ENCODE assay signal across 25 mouse cellular contexts in genomic region chr2:93747538-93748126, GRCm38 (mm10).
DNase-seq lines count a peak whose midpoint lies in the region; ATAC-seq lines count a peak whose summit lies in the region.
"Had no signal": no experiment of that assay in that cellular context is flagged by ENCODE, and none has a peak within 500 bp of the region (broad histone marks: within the 10 kb centered on the region; RNA-seq: fewer than 3 reads in every experiment).

No protein-coding gene starts in this region.

- no peaks in the 10 kb centered on the region for H3K27me3 ChIP-seq in kidney, embryonic 16.5 days (ENCODE audit: insufficient read depth, low read length)
- H3K27me3 ChIP-seq in limb, embryonic 10.5 days (ENCODE audit: low read depth, poor library complexity, severe bottlenecking), result no peaks in the 10 kb centered on the region
- H3K27me3 ChIP-seq: embryonic facial prominence, embryonic 15.5 days; heart, embryonic 15.5 days; Patski had no signal

- peak; percentile 59 for DNase-seq in gastrocnemius, adult 18-20 months (ENCODE audit: low spot score)
- DNase-seq in gastrocnemius, postnatal 25 days, result no peak
- no peak for DNase-seq in kidney, postnatal 10 days
- peak; percentile 68 for DNase-seq in brain, adult 2 months (ENCODE audit: low read depth, low spot score)
- no peak for DNase-seq in limb, embryonic 10.5 days (ENCODE audit: low spot score)
- no peak for DNase-seq in embryo, embryonic 11 days
- no peak for DNase-seq in urinary bladder, postnatal 36 days (ENCODE audit: low spot score in 2 of 2)
- DNase-seq: adrenal gland, postnatal 14 days; cerebellum, adult 18-20 months; cerebellum, adult 9-11 months; cerebellum, postnatal 36 days; gastrocnemius, postnatal 36 days; heart, adult 18-20 months; heart, postnatal 14 days had no signal

- peaks cover 20% of the 10 kb centered on the region for H3K4me1 ChIP-seq in kidney, embryonic 16.5 days (ENCODE audit: insufficient read depth, low read length)
- peaks cover 67% of the 10 kb centered on the region for H3K4me1 ChIP-seq in limb, embryonic 10.5 days

- peak; percentile 46; the same call in 1 of the 2 replicates for ATAC-seq in kidney, embryonic 16.5 days (ENCODE audit: low FRiP score, low TSS enrichment)
- ATAC-seq: activated CD4-positive, CD25-positive, alpha-beta regulatory T cell, adult 4 months; forebrain, embryonic 14.5 days; Patski had no signal

- no peaks in the 10 kb centered on the region for H3K36me3 ChIP-seq in kidney, embryonic 16.5 days (ENCODE audit: insufficient read depth, low read length)
- no peaks in the 10 kb centered on the region for H3K36me3 ChIP-seq in limb, embryonic 10.5 days
- H3K36me3 ChIP-seq: embryonic facial prominence, embryonic 15.5 days; forebrain, embryonic 10.5 days; heart, embryonic 15.5 days; hindbrain, embryonic 10.5 days had no signal

- no peaks in the 10 kb centered on the region for H3K9me3 ChIP-seq in kidney, embryonic 16.5 days (ENCODE audit: low read length)
- no peaks in the 10 kb centered on the region for H3K9me3 ChIP-seq in limb, embryonic 10.5 days (replicated peaks)
- H3K9me3 ChIP-seq: embryonic facial prominence, embryonic 15.5 days; forebrain, embryonic 10.5 days; heart, embryonic 15.5 days; hindbrain, embryonic 10.5 days had no signal

- H3K4me3 ChIP-seq in kidney, embryonic 16.5 days (ENCODE audit: low read length), result no peak overlapping the region
- no peak overlapping the region for H3K4me3 ChIP-seq in limb, embryonic 10.5 days
- H3K4me3 ChIP-seq: embryonic facial prominence, embryonic 15.5 days; erythroblast, embryonic 14.5 days; forebrain, embryonic 10.5 days; heart, embryonic 15.5 days; hindbrain, embryonic 10.5 days had no signal

- H3K9ac ChIP-seq in kidney, embryonic 16.5 days (replicated peaks; ENCODE audit: low read length), result no peak overlapping the region
- H3K9ac ChIP-seq: embryonic facial prominence, embryonic 15.5 days; heart, embryonic 15.5 days; hindbrain, embryonic 14.5 days had no signal

- H3K4me2 ChIP-seq in kidney, embryonic 16.5 days (replicated peaks; ENCODE audit: low read depth, low read length), result no peak overlapping the region
- H3K4me2 ChIP-seq: embryonic facial prominence, embryonic 15.5 days; heart, embryonic 11.5 days; heart, embryonic 15.5 days; hindbrain, embryonic 14.5 days had no signal

- no peak overlapping the region for H3K27ac ChIP-seq in kidney, embryonic 16.5 days (ENCODE audit: low read length)
- peak overlapping the region; percentile 58 for H3K27ac ChIP-seq in limb, embryonic 10.5 days
- H3K27ac ChIP-seq: embryonic facial prominence, embryonic 15.5 days; forebrain, embryonic 10.5 days; heart, embryonic 15.5 days; hindbrain, embryonic 10.5 days; hindbrain, embryonic 14.5 days had no signal

- WGBS in kidney, embryonic 16.5 days, result 89% methylated on average over 5 of the region's 5 CpGs
- WGBS in limb, embryonic 10.5 days, result 94% methylated on average over 5 of the region's 5 CpGs

Comparison
In these comparisons a context has a peak if more than half of its experiments do, and no peak if none do; other contexts are left out.
1. DNase-seq: peak in gastrocnemius, adult 18-20 months (single experiment) and brain, adult 2 months (single experiment); none in gastrocnemius, postnatal 25 days (single experiment), kidney, postnatal 10 days (single experiment), limb, embryonic 10.5 days (single experiment), embryo, embryonic 11 days (single experiment) and urinary bladder, postnatal 36 days (0 of 2).